Mouse (Mus musculus): ENCODE data around the gene Hecw2. TPM values are rescaled to one million over a fixed set of nuclear protein-coding genes. Genes with fewer than 3 reads are reported as not detected.
A peak's percentile ranks its signal among the peaks of the same experiment; 100 is the strongest.

The Hecw2 gene
- polyA plus RNA-seq (2014; fragmentation: Nextera tagmentation; extraction: Ambion mirVana) = 5.5 and 7.6 TPM in 2 replicates

DNA sequence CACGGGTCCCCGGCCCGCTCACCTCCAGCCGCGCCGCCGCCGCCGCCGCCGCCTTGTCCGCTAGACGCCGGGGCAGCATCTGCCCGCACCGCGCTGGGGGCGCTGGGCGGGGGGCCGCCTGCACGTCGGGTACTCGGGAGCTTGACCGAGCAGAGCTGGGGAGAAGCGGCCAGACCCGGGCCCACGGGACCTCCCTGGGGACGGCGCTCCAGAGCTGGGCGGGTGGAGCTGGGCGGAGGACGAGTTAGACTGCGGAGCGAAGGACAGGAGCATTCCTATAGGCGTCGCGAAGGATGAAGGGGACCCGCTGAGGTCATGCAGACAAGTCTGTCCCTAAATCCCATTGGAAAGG lies at the start of gene Hecw2:
Gene Hecw2 (minus strand): TSS at position 215 of the 352 bp plus-strand sequence.
- WGBS = under 1% methylated on average over 38 of the region's 38 CpGs
- peaks cover 3% of the 10 kb centered on the region; the same call in 1 of the 2 replicates for H3K4me1 ChIP-seq (ENCODE audit: control insufficient read depth, insufficient read depth, low read length)
- peak within 1 kb of the TSS; percentile 67 for H3K4me2 ChIP-seq (ENCODE audit: low read depth)
- peak within 1 kb of the TSS; percentile 83 for H3K4me3 ChIP-seq (ENCODE audit: low read depth, low read length)
- peak; percentile 83 for ATAC-seq (ENCODE audit: insufficient read depth, low FRiP score, low TSS enrichment)
- H3K27ac ChIP-seq (ENCODE audit: low read depth, low read length) = peak within 1 kb of the TSS; percentile 93
- DNase-seq (ENCODE audit: low spot score) = peak; percentile 78
- H3K27me3 ChIP-seq (ENCODE audit: control insufficient read depth, insufficient read depth, low read length) = no peaks in the 10 kb centered on the region
- H3K36me3 ChIP-seq (ENCODE audit: control insufficient read depth, insufficient read depth, low read length) = no peaks in the 10 kb centered on the region
- no peaks in the 10 kb centered on the region for H3K9me3 ChIP-seq (ENCODE audit: control insufficient read depth, low read length)
- H3K9ac ChIP-seq (ENCODE audit: low read length) = peak within 1 kb of the TSS; percentile 94

DNA sequence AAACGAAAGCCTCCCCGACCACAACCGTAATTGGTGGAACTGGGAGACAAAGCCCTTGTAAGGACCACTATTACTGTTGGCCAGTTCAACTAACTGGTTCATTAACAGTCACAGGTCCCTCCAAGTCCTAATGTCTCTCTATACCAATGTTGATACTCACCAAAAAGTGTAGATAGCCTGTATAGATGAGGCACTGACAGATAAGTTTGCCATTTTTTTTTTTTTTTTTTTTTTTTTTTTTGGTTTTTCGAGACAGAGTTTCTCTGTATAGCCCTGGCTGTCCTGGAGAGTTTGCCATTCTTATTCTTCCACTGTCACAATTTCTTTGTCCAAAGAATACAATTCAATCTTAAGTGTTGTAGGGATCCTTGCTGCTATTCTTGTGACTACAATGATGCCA lies 47.8 kb upstream of the Hecw2 start:
- Histone ChIP-seq H3K27me3 (ENCODE audit: control insufficient read depth, insufficient read depth, low read length) (no peaks in the 10 kb centered on the region), H3K36me3 (ENCODE audit: control insufficient read depth, insufficient read depth, low read length) (no peaks in the 10 kb centered on the region), H3K9me3 (ENCODE audit: control insufficient read depth, low read length) (no peaks in the 10 kb centered on the region), H3K4me1 (ENCODE audit: control insufficient read depth, insufficient read depth, low read length) (no peaks in the 10 kb centered on the region), H3K9ac (ENCODE audit: low read length) (no peak overlapping the region), H3K27ac (ENCODE audit: low read depth, low read length) (no peak overlapping the region), H3K4me2 (ENCODE audit: low read depth) (no peak overlapping the region), H3K4me3 (ENCODE audit: low read depth, low read length) (no peak overlapping the region)
- 93% methylated on average over 4 of the region's 4 CpGs for WGBS
- ATAC-seq (ENCODE audit: insufficient read depth, low FRiP score, low TSS enrichment) (no peak), DNase-seq (ENCODE audit: low spot score) (no peak)

DNA sequence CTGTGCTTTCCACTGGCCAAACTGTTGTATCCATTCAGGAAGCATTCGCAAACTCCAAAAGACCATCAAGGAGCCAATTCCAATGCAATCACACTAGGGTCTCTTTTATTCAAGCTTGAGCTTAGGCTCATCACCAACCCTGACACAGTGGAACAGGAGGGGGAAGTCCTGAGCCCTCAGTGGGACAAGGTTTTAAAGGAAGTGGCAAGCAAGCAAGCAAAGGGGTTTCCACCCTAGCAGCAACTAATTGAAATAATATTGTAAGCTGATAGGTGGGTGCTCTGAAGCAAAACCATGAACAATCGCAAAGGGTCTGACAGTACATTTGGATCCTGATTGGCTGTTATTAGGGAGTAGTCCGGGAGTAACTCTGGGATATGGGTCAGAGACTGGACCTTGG lies 25.3 kb upstream of the Hecw2 start:
- no peaks in the 10 kb centered on the region for H3K4me1 ChIP-seq (ENCODE audit: control insufficient read depth, insufficient read depth, low read length)
- H3K4me2 ChIP-seq (ENCODE audit: low read depth) = no peak overlapping the region
- H3K4me3 ChIP-seq (ENCODE audit: low read depth, low read length) = no peak overlapping the region
- ATAC-seq (ENCODE audit: insufficient read depth, low FRiP score, low TSS enrichment) (no peak), DNase-seq (ENCODE audit: low spot score) (no peak)
- no peaks in the 10 kb centered on the region for H3K36me3 ChIP-seq (ENCODE audit: control insufficient read depth, insufficient read depth, low read length)
- no peak overlapping the region for H3K27ac ChIP-seq (ENCODE audit: low read depth, low read length)
- H3K9me3 ChIP-seq (ENCODE audit: control insufficient read depth, low read length) = no peaks in the 10 kb centered on the region
- WGBS = 97% methylated on average over 3 of the region's 3 CpGs
- H3K27me3 ChIP-seq (ENCODE audit: control insufficient read depth, insufficient read depth, low read length) = no peaks in the 10 kb centered on the region
- H3K9ac ChIP-seq (ENCODE audit: low read length) = no peak overlapping the region

DNA sequence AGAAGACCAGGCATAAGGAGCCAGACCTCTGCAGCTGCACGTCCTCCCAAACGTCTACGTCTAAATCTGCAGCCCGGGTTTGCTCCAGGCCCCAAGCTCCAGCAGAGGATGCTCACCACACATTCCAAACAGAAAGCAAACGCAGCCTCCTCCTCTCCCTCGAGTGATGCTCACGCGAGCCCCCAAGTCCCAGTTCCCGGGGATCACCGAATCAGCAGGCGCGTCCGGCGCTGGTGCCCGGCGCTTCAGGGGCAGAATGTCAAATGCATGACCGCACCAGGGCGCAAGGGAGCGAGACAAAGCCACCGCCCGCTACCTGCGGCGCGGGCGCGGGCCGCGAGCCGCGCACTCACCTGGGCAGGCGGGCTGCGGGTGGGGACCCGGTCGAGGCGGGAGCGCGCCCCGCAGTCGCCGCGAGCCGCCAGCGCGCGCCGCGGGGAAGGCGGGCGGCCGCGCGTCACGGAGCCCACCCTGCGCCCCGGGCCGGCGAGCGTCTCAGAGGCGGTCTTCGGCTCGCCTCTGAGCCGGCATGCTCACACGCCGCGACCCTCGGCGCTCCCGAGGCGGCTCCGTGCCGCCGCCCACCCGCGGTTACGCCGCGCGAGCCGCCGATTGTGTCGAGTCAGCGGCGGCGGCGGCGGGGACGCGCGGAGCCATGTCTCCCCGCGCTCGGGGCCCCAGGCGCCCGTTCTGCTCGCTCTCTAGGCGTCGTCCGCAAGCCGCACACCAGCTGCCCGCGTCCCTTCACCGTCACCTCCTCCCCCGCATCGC lies 600 bp downstream of the Hecw2 start:
- Histone ChIP-seq H3K36me3 (ENCODE audit: control insufficient read depth, insufficient read depth, low read length) (no peaks in the 10 kb centered on the region), H3K27ac (ENCODE audit: low read depth, low read length) (peak overlapping the region; percentile 93), H3K9me3 (ENCODE audit: control insufficient read depth, low read length) (no peaks in the 10 kb centered on the region), H3K27me3 (ENCODE audit: control insufficient read depth, insufficient read depth, low read length) (no peaks in the 10 kb centered on the region), H3K4me2 (ENCODE audit: low read depth) (peak overlapping the region; percentile 67), H3K9ac (ENCODE audit: low read length) (peak overlapping the region; percentile 94), H3K4me3 (ENCODE audit: low read depth, low read length) (peak overlapping the region; percentile 83), H3K4me1 (ENCODE audit: control insufficient read depth, insufficient read depth, low read length) (peaks cover 3% of the 10 kb centered on the region; the same call in 1 of the 2 replicates)
- peak; percentile 80 for DNase-seq (ENCODE audit: low spot score)
- peak; percentile 91 for ATAC-seq (ENCODE audit: insufficient read depth, low FRiP score, low TSS enrichment)
- under 1% methylated on average over 101 of the region's 104 CpGs for WGBS

DNA sequence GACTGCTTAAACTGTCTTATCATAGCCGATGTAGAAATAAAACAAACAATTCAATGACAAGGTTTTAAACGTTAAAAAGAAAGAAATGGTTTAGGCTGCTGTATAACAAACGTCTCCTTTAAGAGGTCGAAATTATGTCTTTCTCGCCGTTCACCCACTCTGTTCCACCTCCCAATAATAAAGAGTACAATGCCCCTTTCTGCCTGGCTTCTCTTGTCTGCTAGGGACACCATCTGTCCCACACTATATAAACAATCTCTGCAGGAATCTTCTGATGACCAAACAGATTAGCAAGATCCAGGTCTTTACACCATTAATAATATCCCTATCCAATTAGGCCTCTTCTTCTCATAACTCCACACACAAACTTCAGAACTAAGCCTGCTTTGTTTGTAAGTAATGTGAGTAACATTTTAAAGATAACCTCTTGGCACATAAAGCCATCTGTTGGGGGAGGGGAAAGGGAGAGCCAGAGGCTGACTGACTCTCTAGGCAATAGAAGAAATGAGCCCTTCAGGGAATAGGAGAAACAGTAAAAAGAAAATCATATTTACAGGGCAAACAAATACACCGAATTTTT lies 1.7 kb downstream of the Hecw2 start:
- H3K9me3 ChIP-seq (ENCODE audit: control insufficient read depth, low read length) = no peaks in the 10 kb centered on the region
- H3K4me1 ChIP-seq (ENCODE audit: control insufficient read depth, insufficient read depth, low read length) = peaks cover 3% of the 10 kb centered on the region; the same call in 1 of the 2 replicates
- ATAC-seq (ENCODE audit: insufficient read depth, low FRiP score, low TSS enrichment) (no peak), DNase-seq (ENCODE audit: low spot score) (peak; percentile 12)
- H3K36me3 ChIP-seq (ENCODE audit: control insufficient read depth, insufficient read depth, low read length) = no peaks in the 10 kb centered on the region
- peak overlapping the region; percentile 83; the same call in 1 of the 2 replicates for H3K4me3 ChIP-seq (ENCODE audit: low read depth, low read length)
- no peak overlapping the region for H3K9ac ChIP-seq (ENCODE audit: low read length)
- H3K27me3 ChIP-seq (ENCODE audit: control insufficient read depth, insufficient read depth, low read length) = no peaks in the 10 kb centered on the region
- H3K4me2 ChIP-seq (ENCODE audit: low read depth) = peak overlapping the region; percentile 31
- WGBS = 22% methylated on average over 7 of the region's 7 CpGs
- 0 out of 2 replicates have a peak overlapping the region, but pooled peaks have one; percentile 20 for H3K27ac ChIP-seq (ENCODE audit: low read depth, low read length)

DNA sequence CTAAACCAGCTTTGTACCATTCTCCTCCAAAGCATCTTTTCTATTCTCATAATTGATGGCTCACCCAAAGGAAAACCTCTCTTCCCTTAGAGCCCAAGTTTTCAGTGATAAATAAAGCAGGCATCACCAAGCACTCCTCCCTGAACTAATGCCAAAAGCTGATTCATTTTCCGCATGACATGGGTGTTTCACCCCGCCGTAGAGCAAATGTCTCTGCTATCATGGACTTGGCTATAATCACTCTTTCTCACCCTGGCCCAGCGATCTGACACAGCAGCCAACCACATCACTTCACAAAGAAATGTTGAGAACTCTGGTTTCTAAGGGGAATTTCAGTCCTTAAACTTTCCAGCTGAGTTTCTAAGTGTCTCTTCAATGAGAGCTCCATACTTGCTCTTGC lies 7.4 kb downstream of the Hecw2 start:
- H3K4me2 ChIP-seq (ENCODE audit: low read depth) = no peak overlapping the region
- no peak overlapping the region for H3K9ac ChIP-seq (ENCODE audit: low read length)
- no peak for DNase-seq (ENCODE audit: low spot score)
- H3K27ac ChIP-seq (ENCODE audit: low read depth, low read length) = no peak overlapping the region
- H3K9me3 ChIP-seq (ENCODE audit: control insufficient read depth, low read length) = no peaks in the 10 kb centered on the region
- H3K4me1 ChIP-seq (ENCODE audit: control insufficient read depth, insufficient read depth, low read length) = no peaks in the 10 kb centered on the region; the same call in 1 of the 2 replicates
- no peak for ATAC-seq (ENCODE audit: insufficient read depth, low FRiP score, low TSS enrichment)
- 86% methylated on average over 4 of the region's 4 CpGs for WGBS
- no peaks in the 10 kb centered on the region for H3K36me3 ChIP-seq (ENCODE audit: control insufficient read depth, insufficient read depth, low read length)
- H3K4me3 ChIP-seq (ENCODE audit: low read depth, low read length) = no peak overlapping the region
- no peaks in the 10 kb centered on the region for H3K27me3 ChIP-seq (ENCODE audit: control insufficient read depth, insufficient read depth, low read length)

DNA sequence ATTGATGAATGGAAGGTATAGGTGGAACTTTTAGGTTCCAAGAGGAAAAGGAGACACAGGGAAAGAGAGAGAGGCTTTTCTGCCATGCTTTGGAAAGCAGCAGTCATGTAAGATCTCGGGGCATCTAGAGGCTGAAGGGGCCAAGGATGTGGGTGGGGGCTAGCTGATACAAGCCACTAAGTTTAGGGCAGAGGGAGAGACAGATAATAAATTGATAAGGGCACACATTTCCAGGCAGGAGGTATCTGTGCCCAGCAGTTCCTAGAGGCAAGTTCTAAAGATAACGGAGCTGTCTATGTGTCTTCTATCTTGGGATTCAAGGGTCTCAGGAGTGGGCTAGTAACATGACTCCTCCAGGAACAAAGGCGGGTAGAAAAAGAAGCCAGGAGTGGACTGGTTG lies 8.6 kb downstream of the Hecw2 start:
- DNase-seq (ENCODE audit: low spot score) (no peak), ATAC-seq (ENCODE audit: insufficient read depth, low FRiP score, low TSS enrichment) (no peak)
- no peak overlapping the region for H3K4me3 ChIP-seq (ENCODE audit: low read depth, low read length)
- no peak overlapping the region for H3K27ac ChIP-seq (ENCODE audit: low read depth, low read length)
- WGBS = 59% methylated on average over 3 of the region's 3 CpGs
- no peaks in the 10 kb centered on the region for H3K36me3 ChIP-seq (ENCODE audit: control insufficient read depth, insufficient read depth, low read length)
- H3K9me3 ChIP-seq (ENCODE audit: control insufficient read depth, low read length) = no peaks in the 10 kb centered on the region
- no peaks in the 10 kb centered on the region for H3K27me3 ChIP-seq (ENCODE audit: control insufficient read depth, insufficient read depth, low read length)
- no peak overlapping the region for H3K4me2 ChIP-seq (ENCODE audit: low read depth)
- H3K4me1 ChIP-seq (ENCODE audit: control insufficient read depth, insufficient read depth, low read length) = no peaks in the 10 kb centered on the region
- no peak overlapping the region for H3K9ac ChIP-seq (ENCODE audit: low read length)

DNA sequence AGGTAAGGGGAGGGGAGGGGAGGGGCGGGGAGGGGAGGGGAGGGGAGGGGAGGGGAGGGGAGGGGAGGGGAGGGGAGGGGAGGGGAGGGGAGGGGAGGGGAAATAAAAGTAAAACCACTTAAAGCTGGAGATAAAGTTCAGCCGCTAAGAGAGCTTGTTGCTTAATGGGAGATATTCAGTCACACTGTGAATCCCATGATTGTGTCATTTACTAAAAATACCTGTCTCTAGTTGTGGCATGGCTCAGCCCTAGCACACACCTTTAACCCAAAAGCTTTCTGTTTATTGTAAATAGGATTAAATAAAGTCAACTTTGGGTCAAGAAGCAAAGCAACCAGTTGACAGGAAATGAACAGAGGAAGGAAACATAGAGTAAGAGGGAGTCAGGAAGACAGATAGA lies 14.3 kb downstream of the Hecw2 start:
- ATAC-seq (ENCODE audit: insufficient read depth, low FRiP score, low TSS enrichment) = no peak
- no peaks in the 10 kb centered on the region for H3K4me1 ChIP-seq (ENCODE audit: control insufficient read depth, insufficient read depth, low read length)
- H3K4me2 ChIP-seq (ENCODE audit: low read depth) = no peak overlapping the region
- H3K4me3 ChIP-seq (ENCODE audit: low read depth, low read length) = no peak overlapping the region
- no peaks in the 10 kb centered on the region for H3K36me3 ChIP-seq (ENCODE audit: control insufficient read depth, insufficient read depth, low read length)
- H3K9me3 ChIP-seq (ENCODE audit: control insufficient read depth, low read length) = no peaks in the 10 kb centered on the region
- H3K9ac ChIP-seq (ENCODE audit: low read length) = no peak overlapping the region
- H3K27ac ChIP-seq (ENCODE audit: low read depth, low read length) = no peak overlapping the region
- H3K27me3 ChIP-seq (ENCODE audit: control insufficient read depth, insufficient read depth, low read length) = no peaks in the 10 kb centered on the region
- 62% methylated on average over 1 of the region's 2 CpGs for WGBS
- DNase-seq (ENCODE audit: low spot score) = no peak

DNA sequence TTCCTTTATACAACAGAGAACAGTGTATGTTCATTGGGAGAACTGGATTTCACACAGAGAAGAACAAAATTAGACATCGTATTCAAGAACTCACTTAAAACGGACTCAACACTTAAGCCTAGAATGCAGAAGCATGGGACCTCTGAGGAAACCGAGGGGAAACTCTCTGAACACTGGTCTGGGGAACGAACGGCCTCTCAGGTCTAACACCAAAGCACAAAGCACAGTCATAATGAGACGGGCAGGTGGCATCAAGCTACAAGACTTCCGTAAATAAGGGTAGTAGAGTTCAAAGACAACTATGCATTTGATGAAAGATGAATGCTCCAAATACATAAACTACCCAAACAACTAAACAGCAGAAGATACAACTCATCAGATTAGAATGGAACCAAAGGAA lies 15.8 kb downstream of the Hecw2 start:
- ATAC-seq (ENCODE audit: insufficient read depth, low FRiP score, low TSS enrichment) (no peak), DNase-seq (ENCODE audit: low spot score) (no peak)
- Histone ChIP-seq H3K27ac (ENCODE audit: low read depth, low read length) (no peak overlapping the region), H3K27me3 (ENCODE audit: control insufficient read depth, insufficient read depth, low read length) (no peaks in the 10 kb centered on the region), H3K4me1 (ENCODE audit: control insufficient read depth, insufficient read depth, low read length) (no peaks in the 10 kb centered on the region), H3K4me2 (ENCODE audit: low read depth) (no peak overlapping the region), H3K9ac (ENCODE audit: low read length) (no peak overlapping the region), H3K36me3 (ENCODE audit: control insufficient read depth, insufficient read depth, low read length) (no peaks in the 10 kb centered on the region), H3K9me3 (ENCODE audit: control insufficient read depth, low read length) (no peaks in the 10 kb centered on the region), H3K4me3 (ENCODE audit: low read depth, low read length) (no peak overlapping the region)
- whole genome bisulfite sequencing = 92% methylated on average over 7 of the region's 7 CpGs
